Mouse (Mus musculus) right cerebral cortex, adult 18-20 months (tissue): ENCODE results near the gene Acer2.
A peak's percentile ranks its signal among the peaks of the same experiment; 100 is the strongest.

Experiments used
- DNase-seq: peaks from one replicate; pipeline ENCODE4 v3.0.0; 2022; ENCODE audit warnings: mixed read lengths

Acer2 gene

GRCm38 (mm10) chr4:86957576-86958411 lies 83.6 kb downstream of the Acer2 start:
- DNase-seq = peak; percentile 82

GRCm38 (mm10) chr4:86977272-86977671 lies 103.1 kb downstream of the Acer2 start:
- DNase-seq = no peak
